Mouse (Mus musculus) monocyte, adult 59 days (primary cell): ENCODE results near the gene Gm3755. TPM values are rescaled to one million over a fixed set of nuclear protein-coding genes. Genes with fewer than 3 reads are reported as not detected.

Source experiments
- total RNA-seq, 2 experiments: library from RNA; stranded (reverse); gene quantifications; one replicate each; pipeline ENCODE4 v1.2.4; 2023

The Gm3755 gene
- total RNA-seq = not detected

DNA sequence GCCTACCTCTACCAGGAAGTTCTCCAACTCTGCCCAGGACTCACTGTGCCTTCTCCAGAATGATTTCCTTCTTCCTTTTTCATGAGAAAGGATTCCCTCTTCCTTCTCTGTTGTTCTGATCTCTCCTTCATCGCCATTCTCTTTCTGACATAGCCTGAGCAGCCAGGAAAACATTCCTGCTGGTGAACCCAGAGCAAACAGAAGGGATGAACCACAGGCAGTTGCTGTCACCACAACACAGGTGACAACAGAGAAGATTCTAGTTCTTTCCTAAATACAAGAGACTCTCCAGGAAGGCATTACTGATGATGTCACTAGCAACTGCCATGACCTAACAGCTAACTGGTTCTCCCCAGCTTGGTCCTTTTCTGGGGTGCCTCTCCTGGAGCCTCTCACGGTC lies at the start of gene Gm3755:
TSS of gene Gm3755 (minus strand) at position 101 of the 400 bp plus-strand sequence.

DNA sequence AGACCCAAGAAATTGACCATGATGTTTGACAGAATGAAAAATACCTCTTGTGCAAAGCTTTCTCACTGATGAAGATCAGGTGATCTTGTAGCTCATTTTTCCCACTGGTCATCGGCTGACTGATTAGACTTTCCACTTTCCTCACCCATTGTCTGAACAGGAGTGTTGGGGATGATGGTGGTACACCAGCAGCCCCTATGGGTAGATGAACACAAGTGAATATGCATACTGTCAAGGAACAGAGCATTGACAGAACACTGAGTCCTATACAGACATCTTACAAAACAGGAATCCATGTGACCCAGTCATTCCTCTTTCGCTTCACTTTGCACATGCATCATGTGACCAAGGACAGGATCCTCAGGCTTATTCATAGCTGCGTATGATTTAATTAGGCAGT lies 32.9 kb upstream of the Gm3755 start, which contains the start of gene Gm3752:
TSS of gene Gm3752 (minus strand) at position 101 of the 400 bp plus-strand sequence.

Other genes with a start within 250 kb of the Gm3755 start
- gene Gm3727, start 186.2 kb downstream of the Gm3755 start, total RNA-seq = not detected
- gene Gm3739, start 135.9 kb downstream of the Gm3755 start, total RNA-seq = not detected
- not detected for gene Gm5797, start 118.5 kb downstream of the Gm3755 start, total RNA-seq
- gene Gm8374, start 85.8 kb downstream of the Gm3755 start, total RNA-seq = not detected
- not detected for gene Gm3752, start 32.8 kb upstream of the Gm3755 start, total RNA-seq
- not detected for gene Gm3558, start 117.6 kb upstream of the Gm3755 start, total RNA-seq
- gene Gm10338, start 144.7 kb upstream of the Gm3755 start, total RNA-seq = not detected
- not detected for gene Gm10128, start 193.1 kb upstream of the Gm3755 start, total RNA-seq